In the genomic region with DNA sequence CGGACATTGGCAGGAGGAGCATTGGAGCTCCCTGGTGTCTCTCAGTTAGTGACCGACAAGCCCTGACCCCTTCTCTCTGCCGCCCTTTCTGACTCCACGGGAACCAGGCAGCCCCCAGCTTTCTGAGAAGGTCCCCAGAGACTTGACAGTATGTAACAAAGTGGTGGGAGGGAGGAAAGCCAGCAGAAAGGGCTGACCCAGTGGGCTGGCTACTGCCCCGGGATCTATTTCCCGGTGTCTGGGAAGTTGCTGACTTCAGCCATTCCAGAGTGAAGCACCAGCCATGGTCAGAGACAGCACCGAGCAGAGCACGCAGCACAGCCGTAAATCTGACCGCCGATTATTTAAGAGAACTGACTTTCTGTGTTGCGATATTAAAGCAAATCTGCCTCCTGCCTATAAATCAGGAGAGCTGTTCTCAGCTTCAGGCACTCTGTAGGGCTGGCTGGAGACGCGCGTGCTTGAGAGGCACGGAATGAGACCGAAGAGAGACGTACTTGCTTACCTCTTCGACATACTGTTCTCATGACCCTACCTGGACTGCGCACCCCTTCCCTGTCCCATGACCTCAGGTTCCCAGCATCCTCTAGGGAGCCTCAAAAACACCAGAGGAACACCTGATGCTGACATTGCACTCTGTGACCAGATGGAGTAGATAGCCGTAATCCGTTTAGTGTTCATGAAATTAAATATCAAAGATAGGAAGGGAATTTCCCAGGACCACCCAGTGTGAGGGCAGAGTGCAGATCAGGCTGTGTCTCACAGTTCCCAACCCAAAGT, we compare ENCODE assay signal across 14 mouse cellular contexts.
DNase-seq lines count a peak whose midpoint lies in the region; ATAC-seq and TF ChIP-seq lines count a peak whose summit lies in the region.
"Had no signal": no experiment of that assay in that cellular context is flagged by ENCODE, and none has a peak within 500 bp of the region (broad histone marks: within the 10 kb centered on the region; RNA-seq: fewer than 3 reads in every experiment).

No protein-coding gene starts in this region.

- H3K9me3 ChIP-seq in limb, embryonic 14.5 days (ENCODE audit: control insufficient read depth, low read length) = no peaks in the 10 kb centered on the region
- H3K9me3 ChIP-seq: liver, embryonic 13.5 days; midbrain, embryonic 13.5 days had no signal

- peak; percentile 38 for DNase-seq in embryo, embryonic 11 days
- no peak for DNase-seq in embryo, embryonic 10 days (ENCODE audit: low spot score)
- peak; percentile 7 for DNase-seq in R1 (ENCODE audit: low read depth, low spot score)
- peak; percentile 34 for DNase-seq in kidney, adult 18-20 months
- peak; percentile 6 for DNase-seq in limb, embryonic 14.5 days (ENCODE audit: low spot score)
- DNase-seq in left cerebral cortex, adult 2 months (ENCODE audit: extremely low spot score in 1 of 2, low spot score in 2 of 2) = no peak
- DNase-seq in layer of hippocampus, adult 11-12 months (ENCODE audit: low spot score) = no peak
- DNase-seq in cerebellum, postnatal 14 days = no peak
- DNase-seq: B cell, adult 2 months; cerebellum, postnatal 10 days; gastrocnemius, postnatal 25 days; heart, postnatal 36 days; liver, embryonic 13.5 days had no signal

- H3K4me1 ChIP-seq in limb, embryonic 14.5 days (ENCODE audit: control insufficient read depth, insufficient read depth, low read length) = peaks cover 13% of the 10 kb centered on the region
- H3K4me1 ChIP-seq: liver, embryonic 13.5 days had no signal

- H3K4me2 ChIP-seq in limb, embryonic 14.5 days (replicated peaks; ENCODE audit: low read depth, low read length, severe bottlenecking) = peak overlapping the region; percentile 20
- H3K4me2 ChIP-seq: liver, embryonic 13.5 days; midbrain, embryonic 13.5 days had no signal

- no peak overlapping the region for H3K27ac ChIP-seq in limb, embryonic 14.5 days (replicated peaks; ENCODE audit: low read depth, low read length)
- no peak overlapping the region for H3K27ac ChIP-seq in left cerebral cortex, adult 2 months
- H3K27ac ChIP-seq: liver, embryonic 13.5 days; midbrain, embryonic 13.5 days had no signal

- H3K36me3 ChIP-seq in limb, embryonic 14.5 days (ENCODE audit: control insufficient read depth, insufficient read depth, low read length) = no peaks in the 10 kb centered on the region
- H3K36me3 ChIP-seq: liver, embryonic 13.5 days; midbrain, embryonic 13.5 days had no signal

- intact Hi-C loops in left cerebral cortex, adult 2 months (cut with DNase I) = no loop called here

- H3K27me3 ChIP-seq in limb, embryonic 14.5 days (ENCODE audit: control insufficient read depth, insufficient read depth, low read length) = no peaks in the 10 kb centered on the region
- H3K27me3 ChIP-seq: liver, embryonic 13.5 days; midbrain, embryonic 13.5 days had no signal

- no peak for TF ChIP-seq CTCF in left cerebral cortex, adult 2 months (IDR thresholded peaks at IDR 0.05)

- no peak for TF ChIP-seq POLR2A in limb, embryonic 14.5 days (IDR thresholded peaks at IDR 0.05; ENCODE audit: borderline replicate concordance, extremely low read depth, insufficient read depth, insufficient read length)

- no peak for ATAC-seq in limb, embryonic 14.5 days (ENCODE audit: low FRiP score, low read depth)
- ATAC-seq: midbrain, embryonic 13.5 days had no signal

- peak overlapping the region; percentile 38 for H3K9ac ChIP-seq in limb, embryonic 14.5 days (ENCODE audit: low read depth, low read length, severe bottlenecking)
- H3K9ac ChIP-seq: liver, embryonic 13.5 days; midbrain, embryonic 13.5 days had no signal

- 41% methylated on average over 22 of the region's 22 CpGs for WGBS in limb, embryonic 14.5 days

- no peak overlapping the region for H3K4me3 ChIP-seq in limb, embryonic 14.5 days (replicated peaks; ENCODE audit: low read length)
- no peak overlapping the region for H3K4me3 ChIP-seq in left cerebral cortex, adult 2 months
- H3K4me3 ChIP-seq: liver, embryonic 13.5 days; midbrain, embryonic 13.5 days had no signal

Comparison
In these comparisons a context has a peak if more than half of its experiments do, and no peak if none do; other contexts are left out.
1. DNase-seq: peak in embryo, embryonic 11 days (single experiment), R1 (single experiment), kidney, adult 18-20 months (single experiment) and limb, embryonic 14.5 days (single experiment); none in embryo, embryonic 10 days (single experiment), left cerebral cortex, adult 2 months (0 of 2), layer of hippocampus, adult 11-12 months (single experiment) and cerebellum, postnatal 14 days (0 of 2).